Mouse (Mus musculus) midbrain, embryonic 16.5 days (tissue): ENCODE results near the gene 1700123O20Rik. TPM values are rescaled to one million over a fixed set of nuclear protein-coding genes. Genes with fewer than 3 reads are reported as not detected.
A peak's percentile ranks its signal among the peaks of the same experiment; 100 is the strongest.

Experiments used
- ATAC-seq: fragments of 200-750 bp; cut with Nextera tagmentation; 2 replicates; pipeline ENCODE4 v1.8.0; 2017; ENCODE audit warnings: moderate TSS enrichment
- H3K27ac ChIP-seq: fragments of 300-500 bp; sonication (generic); 2 replicates; pipeline ENCODE4 v1.5.1; 2014; ENCODE audit warnings: mild to moderate bottlenecking, low read length, mixed read lengths
- H3K27me3 ChIP-seq: fragments of 300-500 bp; sonication (generic); 2 replicates; pipeline ENCODE4 v1.6.1; 2014; ENCODE audit warnings: low read depth, low read length, mixed read lengths; ENCODE audit not compliant: control insufficient read depth, insufficient read depth
- H3K36me3 ChIP-seq: fragments of 300-500 bp; sonication (generic); 2 replicates; pipeline ENCODE4 v1.6.1; 2014; ENCODE audit warnings: mild to moderate bottlenecking, low read length, moderate library complexity, mixed read lengths; ENCODE audit not compliant: control insufficient read depth, insufficient read depth
- H3K4me1 ChIP-seq: fragments of 300-500 bp; sonication (generic); 2 replicates; pipeline ENCODE4 v1.6.1; 2014; ENCODE audit warnings: mild to moderate bottlenecking, low read length, mixed read lengths; ENCODE audit not compliant: control insufficient read depth, insufficient read depth
- H3K4me2 ChIP-seq: fragments of 300-500 bp; sonication (generic); 2 replicates; pipeline ENCODE4 v1.6.1; 2014; ENCODE audit warnings: mild to moderate bottlenecking, low read length, mixed read lengths
- H3K4me3 ChIP-seq: fragments of 300-500 bp; sonication (generic); 2 replicates; pipeline ENCODE4 v1.5.1; 2014; ENCODE audit warnings: low read depth, mild to moderate bottlenecking, low read length, moderate library complexity, mixed read lengths
- H3K9ac ChIP-seq: fragments of 300-500 bp; sonication (generic); 2 replicates; pipeline ENCODE4 v1.6.1; 2014; ENCODE audit warnings: low read depth, low read length, mixed read lengths
- H3K9me3 ChIP-seq: fragments of 300-500 bp; sonication (generic); replicated peaks from 2 replicates; pipeline ENCODE4 v1.6.1; 2014; ENCODE audit warnings: mild to moderate bottlenecking, low read length, mixed read lengths; ENCODE audit not compliant: control insufficient read depth, poor library complexity, severe bottlenecking
- WGBS: fragments of 180-500 bp; shearing (Covaris S2); extraction: QIAGEN DNeasy Blood & Tissue Kit; methylation state at CpG from one replicate; pipeline ENCODE4 v1.1.7; 2014; 5-methylcytosine and 5-hydroxymethylcytosine counted together
- polyA plus RNA-seq: library from polyadenylated mRNA; unstranded; fragments of >200 nt; fragmentation: Nextera tagmentation; extraction: Ambion mirVana; gene quantifications from 2 replicates; pipeline ENCODE4 v1.2.1, GENCODE M21; 2015

1700123O20Rik gene
- polyA plus RNA-seq: 58.9 and 63.9 TPM in 2 replicates

DNA sequence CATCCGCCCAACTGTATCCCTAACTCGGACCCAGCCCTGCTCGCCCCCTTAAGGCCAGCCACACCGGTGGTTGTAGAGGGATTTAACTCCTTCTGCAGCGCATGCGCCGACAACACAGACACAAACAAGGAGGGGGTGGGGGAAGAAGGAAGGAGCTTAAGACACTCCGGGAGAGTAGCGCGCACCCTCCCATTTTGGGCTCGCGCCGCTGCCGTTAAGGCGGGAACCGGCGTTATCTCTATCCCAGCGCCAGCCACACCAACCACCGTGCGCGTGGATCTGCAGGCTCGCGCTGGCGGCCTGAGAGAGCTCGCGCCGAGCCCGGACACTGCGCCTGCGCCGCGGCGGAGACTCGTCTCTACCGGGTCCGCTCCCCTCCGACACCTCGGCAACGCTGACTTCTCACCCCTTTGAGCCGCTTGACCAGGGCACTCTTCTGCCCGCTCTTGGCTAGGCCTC, at the start of gene 1700123O20Rik:
TSS of gene 1700123O20Rik (plus strand) at position 154 of the 459 bp plus-strand sequence.
- Histone ChIP-seq H3K36me3 (peaks cover 7% of the 10 kb centered on the region; the same call in 1 of the 2 replicates), H3K4me1 (peaks cover 21% of the 10 kb centered on the region), H3K4me3 (peak within 1 kb of the TSS; percentile 85), H3K9me3 (no peaks in the 10 kb centered on the region), H3K4me2 (peak within 1 kb of the TSS; percentile 81), H3K27me3 (no peaks in the 10 kb centered on the region), H3K27ac (peak within 1 kb of the TSS; percentile 98), H3K9ac (peak within 1 kb of the TSS; percentile 94)
- under 1% methylated on average over 41 of the region's 41 CpGs for WGBS
- ATAC-seq: peak; percentile 85

DNA sequence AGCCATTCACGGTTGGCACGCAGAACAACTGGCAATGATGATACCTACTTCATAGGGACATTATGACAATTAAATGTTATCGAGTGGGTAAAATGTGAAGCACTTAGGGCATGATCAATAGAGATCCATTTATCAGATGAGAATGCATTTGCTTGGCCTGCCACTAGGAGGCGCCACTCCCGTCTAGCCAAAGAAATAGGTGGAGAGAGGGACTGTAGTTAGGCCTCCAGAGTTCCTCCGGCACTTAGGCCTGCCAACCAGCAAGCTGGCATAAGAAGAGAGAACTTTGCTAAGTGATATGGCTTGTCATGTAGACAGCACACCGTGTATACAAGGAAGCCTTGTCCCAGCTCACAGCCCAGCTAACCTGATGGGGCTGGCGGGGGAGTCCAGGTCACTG, 49.1 kb upstream of the 1700123O20Rik start:
- H3K27me3 ChIP-seq: no peaks in the 10 kb centered on the region
- no peaks in the 10 kb centered on the region for H3K9me3 ChIP-seq
- no peak overlapping the region for H3K4me3 ChIP-seq
- no peak overlapping the region for H3K27ac ChIP-seq
- peaks cover 25% of the 10 kb centered on the region for H3K36me3 ChIP-seq
- no peak overlapping the region for H3K4me2 ChIP-seq
- 52% methylated on average over 8 of the region's 8 CpGs for WGBS
- no peak overlapping the region for H3K9ac ChIP-seq
- peaks cover 18% of the 10 kb centered on the region for H3K4me1 ChIP-seq
- ATAC-seq: no peak

DNA sequence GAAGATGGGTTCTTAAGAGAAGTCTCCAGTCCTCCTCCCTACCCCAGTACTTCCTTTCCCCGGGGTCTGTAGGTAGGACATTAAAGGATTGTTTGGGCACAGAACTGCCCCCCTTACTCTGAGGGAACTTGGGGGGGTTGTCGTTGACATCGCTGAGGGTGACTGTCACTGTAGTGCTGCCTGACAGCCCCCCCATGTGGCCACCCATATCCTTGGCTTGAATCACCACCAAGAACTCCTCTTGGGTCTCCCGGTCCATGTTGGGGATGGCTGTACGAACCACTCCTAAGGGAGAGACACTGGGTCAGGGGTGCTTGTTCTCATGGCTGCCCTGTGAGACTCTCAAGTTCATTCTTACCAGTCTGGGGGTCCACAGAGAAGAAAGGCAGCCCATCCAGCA, 47.8 kb upstream of the 1700123O20Rik start:
- Histone ChIP-seq H3K9ac (peak overlapping the region; percentile 32; the same call in 1 of the 2 replicates), H3K9me3 (no peaks in the 10 kb centered on the region), H3K27ac (no peak overlapping the region), H3K4me3 (no peak overlapping the region), H3K4me2 (no peak overlapping the region), H3K36me3 (peaks cover 24% of the 10 kb centered on the region), H3K4me1 (peaks cover 18% of the 10 kb centered on the region), H3K27me3 (no peaks in the 10 kb centered on the region)
- ATAC-seq: no peak
- WGBS: 77% methylated on average over 5 of the region's 5 CpGs

DNA sequence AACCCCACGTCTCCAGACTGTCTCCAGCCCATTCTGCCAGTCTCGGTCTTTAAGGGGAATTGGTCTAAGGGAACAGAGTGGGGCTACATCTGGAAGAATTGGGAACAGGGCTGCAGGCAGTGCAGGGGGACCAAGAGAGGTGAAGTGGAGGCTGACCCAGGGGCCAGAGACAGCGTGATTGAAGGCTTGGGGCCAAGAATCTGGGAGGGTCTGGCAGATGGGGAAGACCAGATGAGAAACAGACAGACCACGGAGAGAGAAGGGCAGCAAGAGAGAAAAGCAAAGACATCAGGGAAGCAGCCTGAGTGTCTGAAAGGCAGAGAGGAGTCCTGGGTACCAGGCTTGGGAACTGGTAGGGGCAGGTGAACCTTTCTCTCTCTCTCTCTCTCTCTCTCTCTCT, 45.9 kb upstream of the 1700123O20Rik start:
- WGBS: 12% methylated on average over 4 of the region's 4 CpGs
- H3K9me3 ChIP-seq: no peaks in the 10 kb centered on the region
- H3K9ac ChIP-seq: peak overlapping the region; percentile 69
- peaks cover 39% of the 10 kb centered on the region for H3K36me3 ChIP-seq
- no peak overlapping the region for H3K27ac ChIP-seq
- no peak for ATAC-seq
- H3K4me3 ChIP-seq: peak overlapping the region; percentile 82
- H3K27me3 ChIP-seq: no peaks in the 10 kb centered on the region
- H3K4me1 ChIP-seq: peaks cover 18% of the 10 kb centered on the region
- H3K4me2 ChIP-seq: peak overlapping the region; percentile 63

DNA sequence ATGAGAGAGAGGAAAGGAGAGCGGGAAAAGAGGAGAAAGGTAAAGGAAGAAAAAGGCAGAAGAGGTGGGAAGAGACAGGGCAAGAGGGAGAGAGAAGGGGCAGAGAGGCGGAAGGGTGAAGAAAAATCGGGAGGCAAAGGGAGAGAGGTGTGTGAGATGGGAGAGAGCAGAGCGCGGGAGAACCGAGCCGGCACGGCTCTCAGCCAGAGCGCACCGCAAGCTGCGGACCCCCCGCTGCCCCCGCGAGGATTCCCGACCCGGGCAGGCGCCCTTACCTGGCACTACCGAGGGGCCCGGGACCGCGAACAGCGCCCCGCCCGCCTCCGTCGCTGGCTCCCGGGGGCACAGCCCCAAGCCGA, 45.1 kb upstream of the 1700123O20Rik start, which contains the start of gene Gm17606:
TSS of gene Gm17606 (plus strand) at position 7 of the 359 bp plus-strand sequence.
- Histone ChIP-seq H3K9ac (peak within 1 kb of the TSS; percentile 100), H3K4me3 (peak within 1 kb of the TSS; percentile 82), H3K27me3 (no peaks in the 10 kb centered on the region), H3K27ac (peak within 1 kb of the TSS; percentile 93), H3K9me3 (no peaks in the 10 kb centered on the region), H3K4me2 (peak within 1 kb of the TSS; percentile 63), H3K36me3 (peaks cover 43% of the 10 kb centered on the region), H3K4me1 (peaks cover 18% of the 10 kb centered on the region)
- under 1% methylated on average over 23 of the region's 28 CpGs for WGBS
- ATAC-seq: peak; percentile 25; the same call in 1 of the 2 replicates

DNA sequence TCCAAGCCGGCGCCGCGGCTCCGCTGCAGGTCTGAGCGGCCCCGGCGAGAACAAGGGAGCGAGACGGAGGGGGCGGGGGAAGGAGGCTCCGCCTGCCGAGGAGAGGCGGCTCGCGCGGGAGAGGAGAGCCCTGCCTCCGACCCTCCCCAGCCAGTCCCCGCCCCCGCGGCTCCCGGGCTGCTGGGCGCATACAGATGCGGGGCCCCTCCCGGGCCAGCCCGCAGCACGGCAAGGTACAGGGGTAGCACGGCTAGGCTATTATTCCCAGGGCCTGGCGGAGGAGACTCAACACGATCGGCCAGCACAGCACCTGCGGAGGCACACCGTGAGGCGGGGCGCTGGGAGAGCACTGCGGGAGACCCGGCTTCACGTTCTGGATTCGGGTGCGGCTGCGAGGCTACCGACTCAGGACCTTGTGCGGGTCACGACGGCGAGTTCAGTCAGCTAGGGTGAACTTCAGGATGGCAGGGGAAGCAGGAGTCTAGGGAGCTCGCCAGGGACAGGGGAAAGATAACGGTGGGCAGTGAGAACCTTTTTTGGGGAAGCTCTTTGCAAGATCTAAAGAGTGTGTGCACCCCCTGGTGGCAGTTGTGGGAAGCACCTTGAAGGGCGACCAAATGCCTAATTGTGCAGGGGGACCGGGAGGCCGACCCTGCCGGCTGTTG, 44.6 kb upstream of the 1700123O20Rik start, which contains the start of gene Cdh24:
TSS of gene Cdh24 (minus strand) at position 60 of the 665 bp plus-strand sequence.
- Histone ChIP-seq H3K9ac (peak within 1 kb of the TSS; percentile 100), H3K9me3 (no peaks in the 10 kb centered on the region), H3K36me3 (peaks cover 43% of the 10 kb centered on the region), H3K4me1 (peaks cover 18% of the 10 kb centered on the region), H3K4me2 (peak within 1 kb of the TSS; percentile 63), H3K4me3 (peak within 1 kb of the TSS; percentile 82), H3K27ac (peak within 1 kb of the TSS; percentile 93), H3K27me3 (no peaks in the 10 kb centered on the region)
- peak; percentile 93 for ATAC-seq
- under 1% methylated on average over 50 of the region's 52 CpGs for WGBS

DNA sequence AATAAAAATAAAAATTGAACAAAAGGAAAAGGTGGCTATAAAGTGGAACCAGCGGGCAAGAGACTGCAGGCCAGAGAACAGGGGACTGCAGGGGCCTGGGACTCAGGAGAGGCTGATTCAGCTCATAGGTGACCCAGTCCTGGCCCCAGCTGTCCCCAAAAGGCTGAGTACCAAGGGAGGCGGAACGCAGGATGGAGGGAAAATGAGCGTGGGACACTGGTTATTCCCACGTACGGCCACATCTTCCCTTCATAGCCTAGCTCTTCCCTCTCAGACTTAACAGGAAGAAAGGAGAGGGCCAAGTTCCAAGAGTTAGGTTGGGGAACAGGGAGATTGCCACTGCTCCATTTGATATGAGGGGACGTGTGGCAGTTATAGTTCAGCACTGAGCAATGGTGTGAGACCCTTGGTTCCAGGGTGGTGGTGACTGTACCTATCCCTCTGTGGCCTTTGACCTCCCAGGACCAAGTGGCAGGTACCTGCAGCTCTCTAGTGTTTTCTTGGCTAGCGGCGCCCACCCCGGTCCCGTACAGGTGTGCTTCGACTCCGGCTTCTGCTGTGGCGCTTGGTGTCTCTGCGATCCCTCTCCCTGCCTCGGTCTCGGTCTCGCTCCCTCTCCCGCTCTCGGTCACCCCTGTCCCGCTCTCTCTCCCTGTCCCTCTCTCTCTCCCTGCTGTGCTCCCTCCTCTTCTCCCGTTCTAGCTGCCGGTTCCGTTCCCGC, 43.6 kb upstream of the 1700123O20Rik start:
- 74% methylated on average over 25 of the region's 25 CpGs for WGBS
- no peaks in the 10 kb centered on the region for H3K27me3 ChIP-seq
- H3K9me3 ChIP-seq: no peaks in the 10 kb centered on the region
- no peak overlapping the region for H3K9ac ChIP-seq
- no peak overlapping the region for H3K27ac ChIP-seq
- H3K4me2 ChIP-seq: no peak overlapping the region
- H3K4me3 ChIP-seq: no peak overlapping the region
- H3K36me3 ChIP-seq: peaks cover 50% of the 10 kb centered on the region
- ATAC-seq: no peak
- H3K4me1 ChIP-seq: peaks cover 18% of the 10 kb centered on the region

DNA sequence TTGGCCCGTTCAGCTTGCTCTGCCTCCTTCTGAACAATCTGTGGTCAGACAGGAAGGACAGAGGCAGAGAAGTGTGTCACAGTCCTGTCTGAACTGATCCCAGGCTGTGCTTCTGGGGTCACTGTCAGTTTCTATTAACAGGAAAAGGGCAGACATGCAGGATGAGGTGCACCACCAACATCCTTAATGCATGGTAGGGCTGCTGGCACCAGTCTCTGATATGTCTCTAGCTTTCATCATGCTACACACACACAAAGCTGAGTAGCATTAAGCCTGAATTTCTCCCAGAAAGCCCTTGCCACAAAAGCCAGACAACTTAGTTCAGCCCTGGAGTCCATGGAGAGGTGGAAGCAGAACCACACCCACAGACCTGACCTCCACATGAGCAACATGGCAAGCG, 43.0 kb upstream of the 1700123O20Rik start:
- ATAC-seq: no peak
- WGBS: 91% methylated on average over 2 of the region's 2 CpGs
- Histone ChIP-seq H3K36me3 (peaks cover 50% of the 10 kb centered on the region), H3K4me1 (peaks cover 20% of the 10 kb centered on the region), H3K27ac (no peak overlapping the region), H3K9ac (no peak overlapping the region), H3K4me3 (no peak overlapping the region), H3K27me3 (no peaks in the 10 kb centered on the region), H3K9me3 (no peaks in the 10 kb centered on the region), H3K4me2 (no peak overlapping the region)

DNA sequence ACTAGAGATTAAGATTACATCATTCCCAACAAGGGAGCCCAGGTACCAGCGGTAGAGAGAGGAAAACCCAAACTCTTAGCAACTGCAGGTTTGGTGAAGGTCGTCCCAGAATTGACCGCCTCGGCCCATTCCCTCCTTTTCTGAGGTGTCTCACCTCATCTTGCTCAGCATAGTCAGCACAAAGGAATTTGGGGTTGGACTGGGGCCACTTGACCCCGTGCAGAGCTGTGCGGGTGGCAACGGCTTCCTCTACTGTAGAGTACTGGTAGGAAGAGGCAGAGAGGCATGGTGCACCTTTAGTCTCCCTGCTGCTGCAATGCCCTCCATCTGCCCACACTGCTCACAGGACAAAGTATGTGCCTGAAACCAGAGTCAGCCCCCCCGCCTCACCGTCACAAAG, 41.7 kb upstream of the 1700123O20Rik start:
- 92% methylated on average over 9 of the region's 9 CpGs for WGBS
- Histone ChIP-seq H3K4me3 (no peak overlapping the region), H3K4me2 (no peak overlapping the region), H3K9me3 (no peaks in the 10 kb centered on the region), H3K4me1 (peaks cover 19% of the 10 kb centered on the region), H3K27ac (no peak overlapping the region), H3K27me3 (no peaks in the 10 kb centered on the region), H3K9ac (no peak overlapping the region), H3K36me3 (peaks cover 50% of the 10 kb centered on the region)
- no peak for ATAC-seq
